Mouse (Mus musculus) neural tube, embryonic 14.5 days (tissue): Measurements from ENCODE around the gene Nanog. TPM values are rescaled to one million over a fixed set of nuclear protein-coding genes. Genes with fewer than 3 reads are reported as not detected.

ENCODE experiments used
- ATAC-seq: fragments of 200-750 bp; cut with Nextera tagmentation; 2 replicates; pipeline ENCODE4 v1.8.0; 2017; ENCODE audit warnings: low read depth, mild to moderate bottlenecking, moderate TSS enrichment, moderate library complexity
- H3K27ac ChIP-seq: fragments of 300-500 bp; sonication (generic); 2 replicates; pipeline ENCODE4 v1.5.1; 2014; ENCODE audit warnings: low read depth, mild to moderate bottlenecking, control low read depth, low read length, moderate library complexity, mixed read lengths
- H3K27me3 ChIP-seq: fragments of 300-500 bp; sonication (generic); 2 replicates; pipeline ENCODE4 v1.6.1; 2014; ENCODE audit warnings: low read length; ENCODE audit not compliant: control insufficient read depth, insufficient read depth
- H3K36me3 ChIP-seq: fragments of 300-500 bp; sonication (generic); 2 replicates; pipeline ENCODE4 v1.6.1; 2014; ENCODE audit warnings: low read length, mixed read lengths; ENCODE audit not compliant: control insufficient read depth, insufficient read depth
- H3K4me1 ChIP-seq: fragments of 300-500 bp; sonication (generic); 2 replicates; pipeline ENCODE4 v1.6.1; 2014; ENCODE audit warnings: low read length; ENCODE audit not compliant: control insufficient read depth, insufficient read depth
- H3K4me2 ChIP-seq: fragments of 300-500 bp; sonication (generic); 2 replicates; pipeline ENCODE4 v1.6.1; 2014; ENCODE audit warnings: mild to moderate bottlenecking, low read depth, low read length, control low read depth
- H3K4me3 ChIP-seq: fragments of 300-500 bp; sonication (generic); 2 replicates; pipeline ENCODE4 v1.5.1; 2014; ENCODE audit warnings: low read depth, low read length, control low read depth, mixed read lengths
- H3K9ac ChIP-seq: fragments of 300-500 bp; sonication (generic); replicated peaks from 2 replicates; pipeline ENCODE4 v1.6.1; 2014; ENCODE audit warnings: low read depth, mild to moderate bottlenecking, control low read depth, low read length, mixed read lengths
- H3K9me3 ChIP-seq: fragments of 300-500 bp; sonication (generic); 2 replicates; pipeline ENCODE4 v1.6.1; 2016; ENCODE audit warnings: low read length; ENCODE audit not compliant: control insufficient read depth
- WGBS: fragments of 180-500 bp; shearing (Covaris S2); extraction: QIAGEN DNeasy Blood & Tissue Kit; methylation state at CpG from one replicate; pipeline ENCODE4 v1.1.7; 2014; 5-methylcytosine and 5-hydroxymethylcytosine counted together
- polyA plus RNA-seq: library from polyadenylated mRNA; unstranded; fragments of >200 nt; fragmentation: Nextera tagmentation; extraction: Ambion mirVana; gene quantifications from 2 replicates; pipeline ENCODE4 v1.2.1, GENCODE M21; 2014

Gene Nanog
- 0.29 and 0.30 TPM in 2 replicates for polyA plus RNA-seq

GRCm38 (mm10) chr6:122707036-122707800, at the start of gene Nanog:
Nanog (plus strand) TSS chr6:122707489.
- no peak within 1 kb of the TSS for H3K27ac ChIP-seq
- H3K4me1 ChIP-seq: no peaks in the 10 kb centered on the region
- no peaks in the 10 kb centered on the region for H3K9me3 ChIP-seq
- no peak within 1 kb of the TSS for H3K4me2 ChIP-seq
- ATAC-seq: no peak
- H3K4me3 ChIP-seq: no peak within 1 kb of the TSS
- no peak within 1 kb of the TSS for H3K9ac ChIP-seq
- no peaks in the 10 kb centered on the region for H3K27me3 ChIP-seq
- WGBS: 19% methylated on average over 12 of the region's 12 CpGs
- no peaks in the 10 kb centered on the region for H3K36me3 ChIP-seq

- Histone ChIP-seq H3K27me3 (0 out of 2 replicates have a peak, but pooled peaks cover 3% of the 10 kb centered on the region), H3K4me1 (no peaks in the 10 kb centered on the region), H3K36me3 (no peaks in the 10 kb centered on the region), H3K4me2 (no peak overlapping the region), H3K4me3 (no peak overlapping the region), H3K9me3 (no peaks in the 10 kb centered on the region), H3K27ac (no peak overlapping the region), H3K9ac (no peak overlapping the region)
- 92% methylated on average over 5 of the region's 5 CpGs for WGBS
- no peak for ATAC-seq
Observed at GRCm38 (mm10) chr6:122657630-122658029, 49.7 kb upstream of the Nanog start.

DNA sequence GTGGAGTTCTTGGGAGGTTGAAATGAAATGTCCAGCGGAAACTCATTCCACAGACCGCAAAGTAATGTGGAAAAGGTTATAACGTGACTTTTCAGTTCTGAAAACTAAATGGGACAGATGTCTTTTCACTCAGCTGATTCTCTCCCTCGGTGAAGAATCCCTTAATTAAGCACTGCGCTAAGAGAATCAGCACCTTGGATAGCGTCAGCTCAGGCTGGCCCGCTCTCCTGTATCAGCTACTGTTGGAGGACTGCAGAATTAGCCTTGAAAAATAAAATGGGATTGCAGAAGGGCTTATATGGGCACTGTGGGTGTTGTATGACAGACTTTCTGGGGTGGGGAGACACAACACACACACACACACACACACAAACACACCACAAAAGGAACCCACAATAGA, 47.7 kb upstream of the Nanog start:
- Histone ChIP-seq H3K9me3 (no peaks in the 10 kb centered on the region), H3K4me3 (no peak overlapping the region), H3K27me3 (0 out of 2 replicates have a peak, but pooled peaks cover 4% of the 10 kb centered on the region), H3K9ac (no peak overlapping the region), H3K4me1 (no peaks in the 10 kb centered on the region), H3K27ac (no peak overlapping the region), H3K4me2 (no peak overlapping the region), H3K36me3 (no peaks in the 10 kb centered on the region)
- WGBS: 23% methylated on average over 7 of the region's 7 CpGs
- no peak for ATAC-seq

DNA sequence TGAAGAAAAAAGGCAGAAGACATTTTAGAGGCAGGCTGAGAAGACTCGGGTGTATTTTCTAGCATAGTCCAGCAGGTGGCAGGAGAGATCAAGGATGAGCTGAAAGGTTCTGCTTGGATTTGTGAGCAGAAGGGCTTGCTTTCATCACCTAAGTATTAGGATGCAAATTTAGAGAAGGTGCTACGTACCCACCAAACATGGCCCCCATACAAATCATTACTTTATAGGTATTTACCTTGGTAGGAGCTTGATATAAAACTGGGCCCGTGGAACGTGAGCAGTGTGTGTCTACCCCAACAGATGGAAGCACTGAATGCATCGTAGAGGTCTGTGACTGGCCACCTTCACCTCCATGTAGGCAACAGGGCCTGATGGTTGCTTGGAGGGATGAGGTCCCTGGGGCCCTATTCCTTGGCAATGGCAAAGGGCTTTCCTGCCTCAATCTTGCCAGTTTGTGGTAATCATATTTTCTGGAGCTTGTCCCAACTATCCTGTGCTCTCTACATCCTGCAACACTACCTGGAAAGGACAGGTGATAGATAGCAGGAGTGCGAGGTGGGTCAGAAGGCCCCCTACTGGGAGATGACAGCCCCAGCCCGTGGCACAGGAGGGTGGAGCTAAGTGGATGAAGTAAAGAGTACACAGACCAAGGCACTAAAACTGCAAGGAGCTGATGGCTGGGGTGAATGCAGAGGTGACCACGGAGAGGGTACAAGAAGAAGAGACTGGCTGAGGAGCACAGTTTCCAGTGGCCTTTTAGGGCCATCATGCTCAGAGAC, 46.5 kb upstream of the Nanog start:
- 0 out of 2 replicates have a peak, but pooled peaks cover 4% of the 10 kb centered on the region for H3K27me3 ChIP-seq
- ATAC-seq: peak; percentile 70
- H3K9me3 ChIP-seq: no peaks in the 10 kb centered on the region
- no peak overlapping the region for H3K27ac ChIP-seq
- no peaks in the 10 kb centered on the region for H3K36me3 ChIP-seq
- no peak overlapping the region for H3K4me3 ChIP-seq
- H3K4me2 ChIP-seq: no peak overlapping the region
- H3K4me1 ChIP-seq: no peaks in the 10 kb centered on the region
- H3K9ac ChIP-seq: no peak overlapping the region
- WGBS: 34% methylated on average over 8 of the region's 8 CpGs

DNA sequence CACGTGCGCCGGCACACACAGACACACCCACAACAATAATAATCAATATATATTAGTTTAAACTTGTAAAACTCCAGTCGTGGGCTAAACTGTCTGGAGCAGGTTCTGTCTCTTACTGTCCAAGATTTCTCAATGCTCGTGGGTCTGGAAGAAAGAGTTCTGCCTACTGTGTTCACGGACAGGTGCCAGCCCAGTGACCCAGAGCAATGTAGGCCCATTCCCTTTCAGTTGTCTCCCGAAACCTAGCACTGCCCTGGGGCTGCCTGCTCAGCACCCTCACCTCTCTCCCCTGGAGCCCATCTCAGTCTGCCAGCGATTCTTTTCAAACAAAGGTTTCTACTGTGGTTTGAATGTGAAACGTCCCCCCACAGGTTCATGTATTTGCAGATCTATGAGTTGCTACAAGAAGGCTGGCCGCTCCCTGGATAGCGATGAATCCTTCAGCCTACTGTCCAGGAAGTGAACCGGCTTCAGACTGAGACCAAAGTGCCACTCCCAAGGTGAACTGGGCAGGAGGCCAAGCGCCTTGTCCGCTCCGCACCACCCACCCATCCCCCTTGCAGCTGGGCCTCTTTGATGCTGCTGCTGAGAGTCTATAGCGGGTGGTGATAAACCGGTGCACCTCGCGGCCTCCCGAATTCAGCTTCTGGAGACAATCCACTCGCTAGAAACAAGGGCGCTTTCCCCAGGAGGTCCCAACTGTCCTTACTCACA, 44.6 kb upstream of the Nanog start:
- no peak overlapping the region for H3K27ac ChIP-seq
- no peaks in the 10 kb centered on the region for H3K4me1 ChIP-seq
- H3K9me3 ChIP-seq: no peaks in the 10 kb centered on the region
- H3K9ac ChIP-seq: no peak overlapping the region
- H3K36me3 ChIP-seq: no peaks in the 10 kb centered on the region
- H3K27me3 ChIP-seq: 0 out of 2 replicates have a peak, but pooled peaks cover 4% of the 10 kb centered on the region
- no peak overlapping the region for H3K4me3 ChIP-seq
- ATAC-seq: no peak
- WGBS: 24% methylated on average over 22 of the region's 22 CpGs
- H3K4me2 ChIP-seq: no peak overlapping the region

DNA sequence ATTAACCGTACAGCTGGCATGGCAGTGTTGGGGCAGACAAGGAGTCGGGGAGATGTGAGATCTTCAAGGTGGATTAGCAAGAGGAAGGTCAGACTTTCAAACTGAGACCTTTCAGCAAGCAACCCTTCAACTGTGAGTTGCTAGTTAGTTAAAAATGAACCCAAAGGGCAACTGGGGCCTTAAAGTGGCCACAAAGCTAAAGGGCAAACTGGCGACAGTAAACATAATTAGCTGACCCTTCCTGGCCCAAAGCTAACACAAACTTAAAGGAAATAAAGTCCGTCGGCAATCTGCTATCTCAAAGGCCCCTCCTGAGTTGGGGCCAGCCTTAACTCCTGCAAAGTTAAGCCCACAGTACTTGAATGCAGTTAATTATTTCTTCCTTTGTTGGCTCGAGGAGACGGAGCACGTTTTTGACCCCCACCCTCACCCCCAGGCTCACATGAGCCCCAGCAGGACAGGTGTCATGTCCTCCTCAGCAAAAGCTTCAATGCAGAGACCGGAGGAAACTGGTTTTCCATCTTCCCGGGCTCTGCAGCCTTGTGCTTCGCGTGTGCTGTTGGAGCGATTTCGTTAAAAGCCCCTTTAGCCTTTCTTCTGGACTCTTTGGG, 43.6 kb upstream of the Nanog start:
- ATAC-seq: no peak
- Histone ChIP-seq H3K9ac (no peak overlapping the region), H3K27ac (no peak overlapping the region), H3K27me3 (0 out of 2 replicates have a peak, but pooled peaks cover 4% of the 10 kb centered on the region), H3K36me3 (no peaks in the 10 kb centered on the region), H3K4me3 (no peak overlapping the region), H3K4me2 (no peak overlapping the region), H3K4me1 (no peaks in the 10 kb centered on the region), H3K9me3 (no peaks in the 10 kb centered on the region)
- 29% methylated on average over 14 of the region's 14 CpGs for WGBS

- Histone ChIP-seq H3K9ac (no peak overlapping the region), H3K9me3 (no peaks in the 10 kb centered on the region), H3K4me3 (no peak overlapping the region), H3K4me2 (no peak overlapping the region), H3K27ac (no peak overlapping the region), H3K4me1 (no peaks in the 10 kb centered on the region), H3K27me3 (0 out of 2 replicates have a peak, but pooled peaks cover 4% of the 10 kb centered on the region), H3K36me3 (no peaks in the 10 kb centered on the region)
- WGBS: 77% methylated on average over 7 of the region's 7 CpGs
- ATAC-seq: no peak
Observed at GRCm38 (mm10) chr6:122665866-122666265, 41.4 kb upstream of the Nanog start.

GRCm38 (mm10) chr6:122667715-122668114, 39.6 kb upstream of the Nanog start:
- no peak overlapping the region for H3K4me3 ChIP-seq
- WGBS: 76% methylated on average over 5 of the region's 5 CpGs
- no peaks in the 10 kb centered on the region for H3K36me3 ChIP-seq
- H3K27me3 ChIP-seq: 0 out of 2 replicates have a peak, but pooled peaks cover under 1% of the 10 kb centered on the region
- ATAC-seq: no peak
- H3K4me1 ChIP-seq: no peaks in the 10 kb centered on the region
- H3K9ac ChIP-seq: no peak overlapping the region
- no peak overlapping the region for H3K27ac ChIP-seq
- no peak overlapping the region for H3K4me2 ChIP-seq
- no peaks in the 10 kb centered on the region for H3K9me3 ChIP-seq
